Mouse (Mus musculus) natural killer cell, adult 2 months (primary cell): ENCODE data around the gene Aim2.
"Not testable (repeated sequence)": the region's sequence is repeated elsewhere in the genome, so short reads cannot be mapped to it uniquely, and the experiment has no call there.

Experiments
- DNase-seq, 2 experiments: peaks; one replicate each; pipeline ENCODE4 v3.0.0; 2022; ENCODE audit warnings: low spot score in 2 of 2

Gene Aim2

GRCm38 (mm10) chr1:173456139-173456754, 105.6 kb downstream of the Aim2 start:
- DNase-seq: peak in 1 of 2 experiments; percentile 40

GRCm38 (mm10) chr1:173456761-173457160, 106.1 kb downstream of the Aim2 start:
- no peak for DNase-seq

GRCm38 (mm10) chr1:173480399-173481181, 129.9 kb downstream of the Aim2 start:
- not testable (repeated sequence) for DNase-seq

GRCm38 (mm10) chr1:173481182-173481574, 130.5 kb downstream of the Aim2 start:
- not testable (repeated sequence) for DNase-seq

GRCm38 (mm10) chr1:173490812-173491480, 140.3 kb downstream of the Aim2 start, which contains the start of gene Ifi206:
Gene Ifi206, minus strand, starts transcription at chr1:173491041.
- peak; percentile 42 to 45 for DNase-seq

- not testable (repeated sequence) for DNase-seq
Observed at GRCm38 (mm10) chr1:173491483-173491882, 140.8 kb downstream of the Aim2 start.

GRCm38 (mm10) chr1:173510595-173510994, 159.9 kb downstream of the Aim2 start:
- DNase-seq: not testable (repeated sequence)
